Mouse (Mus musculus) kidney, adult 11 months (tissue): ENCODE data around the gene Wfdc6a.

ENCODE experiments used
- DNase-seq: peaks from one replicate; pipeline ENCODE4 v3.0.0; 2022

Gene Wfdc6a

GRCm38 (mm10) chr2:164549963-164550894 is 35.0 kb downstream of the Wfdc6a start:
- DNase-seq, result no peak

- no peak for DNase-seq
Observed at GRCm38 (mm10) chr2:164549338-164549737, 35.9 kb downstream of the Wfdc6a start.

GRCm38 (mm10) chr2:164544454-164545097 is 40.7 kb downstream of the Wfdc6a start:
- DNase-seq, result no peak

- peak; percentile 82 for DNase-seq
Observed at GRCm38 (mm10) chr2:164543745-164544144, 41.5 kb downstream of the Wfdc6a start.

- DNase-seq, result peak; percentile 30
Observed at GRCm38 (mm10) chr2:164542598-164542997, 42.6 kb downstream of the Wfdc6a start.

- DNase-seq, result no peak
Observed at GRCm38 (mm10) chr2:164542132-164542531, 43.1 kb downstream of the Wfdc6a start.

- DNase-seq, result peak; percentile 26
Observed at GRCm38 (mm10) chr2:164540652-164541427, 44.4 kb downstream of the Wfdc6a start.

- DNase-seq, result no peak
Observed at GRCm38 (mm10) chr2:164537003-164537402, 48.2 kb downstream of the Wfdc6a start.

- no peak for DNase-seq
Observed at GRCm38 (mm10) chr2:164534315-164534714, 50.9 kb downstream of the Wfdc6a start.

GRCm38 (mm10) chr2:164531169-164531568 is 54.1 kb downstream of the Wfdc6a start:
- peak; percentile 54 for DNase-seq
